In the genomic region with DNA sequence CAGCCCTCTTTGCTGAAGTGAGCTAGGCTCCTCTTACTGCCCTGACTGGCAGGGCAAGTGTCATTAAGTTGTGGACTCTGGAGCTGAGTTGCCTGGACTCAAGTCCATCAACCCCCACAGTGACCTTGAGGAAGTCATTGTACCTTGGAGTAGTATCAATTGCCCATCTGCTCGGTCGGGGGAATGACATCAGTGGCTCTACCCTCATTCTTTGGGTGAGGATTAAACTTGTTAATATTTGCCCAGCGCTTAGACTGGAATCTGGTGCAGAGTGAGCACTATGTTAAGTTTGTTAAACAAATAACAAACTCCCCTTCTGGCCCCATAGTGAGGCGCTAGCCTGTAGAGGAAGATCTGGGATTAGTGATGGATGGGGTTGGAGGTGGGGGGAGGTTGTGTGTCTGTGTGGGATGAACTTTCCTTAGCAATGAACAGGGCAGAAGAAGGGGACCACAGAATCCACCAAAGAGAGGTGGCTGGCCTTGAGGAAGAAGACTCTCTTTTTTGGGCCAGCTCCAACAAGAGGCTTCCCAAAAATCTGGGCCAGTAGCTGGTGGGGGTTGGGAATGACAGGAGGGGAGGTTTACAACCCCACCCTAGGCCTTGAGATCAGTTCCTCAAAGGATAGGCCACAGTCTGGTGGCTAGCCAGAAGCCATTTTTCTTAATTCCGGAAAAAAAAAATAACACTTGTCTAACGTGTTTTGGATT, we compare ENCODE assay signal across 9 mouse cellular contexts. TPM values are rescaled to one million over a fixed set of nuclear protein-coding genes. Genes with fewer than 3 reads are reported as not detected.
A peak's percentile ranks its signal among the peaks of the same experiment; 100 is the strongest.
DNase-seq lines count a peak whose midpoint lies in the region; ATAC-seq and TF ChIP-seq lines count a peak whose summit lies in the region.
"Had no signal": no experiment of that assay in that cellular context is flagged by ENCODE, and none has a peak within 500 bp of the region (broad histone marks: within the 10 kb centered on the region; RNA-seq: fewer than 3 reads in every experiment).

No protein-coding gene starts in this region.

- peaks cover 52% of the 10 kb centered on the region for H3K27me3 ChIP-seq in heart, embryonic 10.5 days (ENCODE audit: insufficient read depth, poor library complexity, severe bottlenecking)
- H3K27me3 ChIP-seq in intestine, postnatal 0 days (replicated peaks; ENCODE audit: control insufficient read depth, insufficient read depth, low read length): 0 out of 2 replicates have a peak, but pooled peaks cover 5% of the 10 kb centered on the region
- H3K27me3 ChIP-seq in lung, embryonic 15.5 days: peaks cover 37% of the 10 kb centered on the region

- 21% methylated on average over 6 of the region's 6 CpGs for WGBS in heart, embryonic 10.5 days
- 8% methylated on average over 6 of the region's 6 CpGs for WGBS in intestine, postnatal 0 days
- WGBS in lung, embryonic 15.5 days: 7% methylated on average over 6 of the region's 6 CpGs

- no peak overlapping the region for H3K9ac ChIP-seq in intestine, postnatal 0 days (ENCODE audit: low read depth, low read length)
- no peak overlapping the region for H3K9ac ChIP-seq in lung, embryonic 15.5 days
- H3K9ac ChIP-seq: midbrain, embryonic 15.5 days had no signal

- 0 out of 2 replicates have a peak overlapping the region, but pooled peaks have one; percentile 22 for H3K27ac ChIP-seq in heart, embryonic 10.5 days
- H3K27ac ChIP-seq in intestine, postnatal 0 days (ENCODE audit: low read depth, low read length): no peak overlapping the region
- peak overlapping the region; percentile 16; the same call in 1 of the 2 replicates for H3K27ac ChIP-seq in lung, embryonic 15.5 days

- no peaks in the 10 kb centered on the region for H3K36me3 ChIP-seq in heart, embryonic 10.5 days
- H3K36me3 ChIP-seq in intestine, postnatal 0 days (ENCODE audit: control insufficient read depth, insufficient read depth): no peaks in the 10 kb centered on the region
- no peaks in the 10 kb centered on the region for H3K36me3 ChIP-seq in lung, embryonic 15.5 days
- H3K36me3 ChIP-seq: G1E; midbrain, embryonic 15.5 days had no signal

- no peaks in the 10 kb centered on the region for H3K9me3 ChIP-seq in heart, embryonic 10.5 days
- H3K9me3 ChIP-seq in intestine, postnatal 0 days (ENCODE audit: control insufficient read depth): no peaks in the 10 kb centered on the region
- no peaks in the 10 kb centered on the region for H3K9me3 ChIP-seq in lung, embryonic 15.5 days
- H3K9me3 ChIP-seq: midbrain, embryonic 15.5 days had no signal

- peaks cover 53% of the 10 kb centered on the region for H3K4me1 ChIP-seq in heart, embryonic 10.5 days
- H3K4me1 ChIP-seq in intestine, postnatal 0 days (replicated peaks; ENCODE audit: control insufficient read depth, insufficient read depth, low read length): peaks cover 38% of the 10 kb centered on the region; the same call in 1 of the 2 replicates
- H3K4me1 ChIP-seq in lung, embryonic 15.5 days: peaks cover 50% of the 10 kb centered on the region

- DNase-seq in heart, embryonic 10.5 days (ENCODE audit: low spot score): no peak
- no peak for DNase-seq in heart, postnatal 25 days (ENCODE audit: low spot score)
- DNase-seq in ES-CJ7 (ENCODE audit: low read depth, low spot score): peak; percentile 54
- no peak for DNase-seq in right cerebral cortex, adult 2 months (ENCODE audit: low spot score in 2 of 2)
- no peak for DNase-seq in gastrocnemius, postnatal 10 days

- 0 out of 2 replicates have a peak, but pooled peaks have one; percentile 9 for ATAC-seq in intestine, postnatal 0 days
- ATAC-seq in lung, embryonic 15.5 days (ENCODE audit: borderline replicate concordance, extremely low read depth, low FRiP score, low TSS enrichment): no peak
- ATAC-seq: midbrain, embryonic 15.5 days had no signal

- intact Hi-C loops in heart, postnatal 25 days (cut with DNase I): loop anchor here (2.0 to 5.0 kb wide), 4 partner anchors 17 to 151 kb away; no protein-coding TSS in a partner anchor

- TF ChIP-seq CTCF in intestine, postnatal 0 days (IDR thresholded peaks at IDR 0.05; ENCODE audit: low read depth): peak; percentile 46

- no peak overlapping the region for H3K4me3 ChIP-seq in heart, embryonic 10.5 days
- no peak overlapping the region for H3K4me3 ChIP-seq in intestine, postnatal 0 days (ENCODE audit: low read depth, low read length)
- H3K4me3 ChIP-seq in lung, embryonic 15.5 days: no peak overlapping the region
- H3K4me3 ChIP-seq: midbrain, embryonic 15.5 days had no signal

- H3K4me2 ChIP-seq in intestine, postnatal 0 days (replicated peaks; ENCODE audit: low read depth): no peak overlapping the region
- peak overlapping the region; percentile 7; the same call in 1 of the 2 replicates for H3K4me2 ChIP-seq in lung, embryonic 15.5 days

RNA-seq across cellular contexts. Expression of gene Tle3, which starts 4.2 kb away (rescaled TPM):
- 15.6 and 25.4 TPM in 2 replicates for polyA plus RNA-seq in heart, embryonic 10.5 days (2016; fragmentation: Nextera tagmentation; extraction: Ambion mirVana)
- total RNA-seq in heart, postnatal 25 days (2021): 10 to 100 TPM; 15.5 to 17.4 TPM
- polyA plus RNA-seq in intestine, postnatal 0 days (2015; fragmentation: Nextera tagmentation; extraction: Ambion mirVana): 24.3 and 28.6 TPM in 2 replicates
- 25.2 and 27.1 TPM in 2 replicates for polyA plus RNA-seq in lung, embryonic 15.5 days (2015; fragmentation: Nextera tagmentation; extraction: Ambion mirVana)
- 10 to 100 TPM; 20.5 to 25.6 TPM for total RNA-seq in gastrocnemius, postnatal 10 days (2021)
